Mouse (Mus musculus): Measurements from ENCODE around the gene Bicral.

Gene Bicral

DNA sequence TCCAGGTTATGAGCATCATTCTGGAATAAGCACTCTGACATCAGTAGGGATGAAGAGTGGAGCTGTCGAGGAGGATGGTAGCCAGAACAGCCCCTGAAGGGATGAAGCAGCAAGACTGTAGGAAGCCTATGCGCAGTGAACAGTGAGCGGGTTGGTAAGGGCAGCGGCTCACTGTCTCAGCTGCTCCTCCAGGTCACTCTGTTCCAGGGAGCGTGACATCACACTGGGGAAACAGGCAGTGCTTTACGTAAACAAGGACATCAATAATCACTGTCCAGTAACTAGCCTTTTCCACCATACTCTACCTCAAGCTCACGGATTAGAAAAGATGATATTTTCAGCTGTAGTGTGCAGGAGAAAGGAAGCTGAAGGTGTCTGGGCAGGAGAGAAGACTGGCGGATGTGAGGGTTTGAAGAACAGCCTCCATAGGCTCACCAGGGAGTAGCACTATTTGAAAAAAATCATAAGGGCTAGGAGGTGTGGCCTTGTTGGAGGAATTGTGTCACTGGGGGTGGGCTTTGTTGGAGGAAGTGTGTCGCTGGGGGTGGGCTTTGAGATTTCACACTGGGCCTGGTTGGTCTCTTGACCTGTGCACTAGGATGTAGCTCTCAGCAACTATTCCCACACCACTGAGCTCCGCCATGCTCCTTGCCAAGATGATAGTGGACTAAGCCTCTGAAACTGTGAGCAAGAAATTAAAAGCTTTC is 17.8 kb downstream of the Bicral start:
- DNase-seq: no peak

GRCm38 (mm10) chr17:46838396-46838920 is 19.8 kb downstream of the Bicral start:
- DNase-seq: no peak

- no peak for DNase-seq
Observed at GRCm38 (mm10) chr17:46837897-46838296, 20.4 kb downstream of the Bicral start.

- no peak for DNase-seq
Observed at GRCm38 (mm10) chr17:46835093-46835715, 23.1 kb downstream of the Bicral start.

- no peak for DNase-seq
Observed at GRCm38 (mm10) chr17:46832981-46833305, 25.3 kb downstream of the Bicral start.

DNA sequence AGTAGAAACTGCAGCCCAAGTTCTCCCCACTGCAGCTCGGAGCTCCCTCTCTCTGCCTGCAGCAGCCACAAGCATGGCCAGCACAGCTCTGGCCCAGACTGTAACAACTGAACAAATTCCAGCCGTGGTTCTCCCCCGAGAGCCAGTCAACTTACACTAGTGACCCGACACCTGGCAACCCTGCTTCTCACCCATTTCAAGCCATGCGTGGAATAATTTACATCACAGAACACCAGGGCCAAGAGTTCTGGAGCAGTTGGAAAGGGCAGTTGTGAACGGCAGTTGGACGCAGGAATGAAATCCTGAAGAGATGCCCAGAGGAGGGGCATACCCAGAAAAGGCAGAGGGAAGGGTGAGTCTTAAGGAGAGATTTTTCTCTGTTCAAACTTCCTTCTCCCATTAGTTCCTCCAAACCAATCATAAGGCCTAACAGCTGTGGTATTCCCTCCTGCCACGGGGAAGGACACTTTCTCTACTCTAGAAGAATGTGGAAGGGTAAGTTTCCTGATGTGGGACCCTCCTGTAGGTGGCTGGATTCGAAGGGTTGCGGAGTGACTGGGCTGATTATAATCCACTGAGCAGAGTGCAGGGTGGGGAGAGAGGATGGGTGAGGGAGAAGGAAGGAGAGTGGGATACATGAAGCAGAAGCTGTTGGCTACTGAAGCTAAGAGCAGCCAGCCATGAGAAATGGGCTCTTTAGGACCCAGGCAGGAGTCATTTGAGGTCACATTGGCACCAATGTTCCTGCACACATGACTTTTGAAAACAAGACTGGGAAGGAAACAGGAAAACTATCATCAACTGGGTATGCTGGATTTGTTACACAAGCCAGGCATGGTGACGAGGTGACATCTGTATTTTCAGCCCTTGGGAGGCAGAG is 25.9 kb downstream of the Bicral start:
- no peak for DNase-seq

GRCm38 (mm10) chr17:46829856-46830535 is 28.3 kb downstream of the Bicral start:
- DNase-seq: no peak

DNA sequence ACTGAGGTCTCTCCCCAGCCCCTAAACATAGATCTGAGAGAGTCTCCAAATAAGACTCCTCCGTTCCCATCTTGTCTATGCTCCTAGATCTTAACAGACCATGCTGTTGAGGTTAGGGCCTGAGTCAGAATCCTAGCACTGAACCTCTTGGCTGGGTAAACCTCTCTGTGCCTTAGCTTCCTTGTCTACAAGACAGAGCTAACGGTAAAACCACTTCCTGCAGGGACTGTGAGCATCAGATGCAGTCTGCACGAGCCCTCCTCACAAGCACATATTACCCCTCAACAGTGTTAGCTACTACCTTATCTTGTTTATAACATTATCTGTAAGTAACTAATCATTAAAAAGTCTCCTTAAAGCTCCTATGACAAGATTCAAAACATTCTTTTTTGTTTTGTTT is 29.3 kb downstream of the Bicral start:
- no peak for DNase-seq

- DNase-seq: no peak
Observed at GRCm38 (mm10) chr17:46823091-46823490, 35.2 kb downstream of the Bicral start.

DNA sequence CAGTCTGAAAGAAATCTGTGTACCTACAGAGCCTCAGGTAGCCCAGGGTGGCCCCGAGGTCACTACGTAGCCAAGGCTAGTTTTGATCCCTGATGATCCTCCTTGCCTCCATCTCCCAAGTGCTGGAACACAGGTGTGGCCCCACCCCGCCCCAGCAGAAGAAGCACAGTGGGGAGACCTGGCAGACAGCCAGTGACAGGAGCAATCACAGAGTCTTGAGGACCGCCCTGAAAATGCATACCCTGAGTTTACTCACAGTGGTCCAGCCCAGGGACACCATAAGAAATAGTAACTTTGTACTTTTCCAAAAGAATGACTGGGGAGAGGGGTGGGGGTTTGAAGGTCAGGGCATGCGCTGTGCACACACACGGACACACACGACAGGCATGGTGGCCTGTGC is 37.7 kb downstream of the Bicral start:
- no peak for DNase-seq

- no peak for DNase-seq
Observed at GRCm38 (mm10) chr17:46817734-46818158, 40.5 kb downstream of the Bicral start.

DNA sequence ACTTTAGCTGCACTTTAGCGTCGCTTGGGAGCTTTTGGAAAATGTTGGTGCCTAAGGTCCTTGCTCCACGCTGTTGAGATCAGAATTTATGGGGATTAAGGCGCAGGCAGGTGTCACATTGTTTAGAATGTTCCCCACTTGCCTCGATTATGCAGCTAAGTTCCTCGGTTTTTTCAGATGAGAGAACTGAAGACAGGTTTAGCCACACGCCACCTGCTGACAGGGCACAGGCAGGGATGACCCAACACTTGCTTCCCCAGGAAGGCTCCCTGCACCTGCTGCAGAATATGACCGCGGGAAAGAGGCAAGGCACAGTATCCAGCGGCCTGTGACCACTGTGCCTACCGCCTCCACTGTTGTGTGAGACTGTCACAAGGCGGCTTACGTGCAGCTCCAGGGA is 42.0 kb downstream of the Bicral start:
- no peak for DNase-seq

- DNase-seq: no peak
Observed at GRCm38 (mm10) chr17:46814497-46814896, 43.8 kb downstream of the Bicral start.

- DNase-seq: no peak
Observed at GRCm38 (mm10) chr17:46813637-46814036, 44.6 kb downstream of the Bicral start.

GRCm38 (mm10) chr17:46812442-46812841 is 45.8 kb downstream of the Bicral start:
- DNase-seq: no peak

GRCm38 (mm10) chr17:46810672-46811071 is 47.6 kb downstream of the Bicral start:
- no peak for DNase-seq

GRCm38 (mm10) chr17:46809131-46809830 is 49.0 kb downstream of the Bicral start:
- DNase-seq: no peak

DNA sequence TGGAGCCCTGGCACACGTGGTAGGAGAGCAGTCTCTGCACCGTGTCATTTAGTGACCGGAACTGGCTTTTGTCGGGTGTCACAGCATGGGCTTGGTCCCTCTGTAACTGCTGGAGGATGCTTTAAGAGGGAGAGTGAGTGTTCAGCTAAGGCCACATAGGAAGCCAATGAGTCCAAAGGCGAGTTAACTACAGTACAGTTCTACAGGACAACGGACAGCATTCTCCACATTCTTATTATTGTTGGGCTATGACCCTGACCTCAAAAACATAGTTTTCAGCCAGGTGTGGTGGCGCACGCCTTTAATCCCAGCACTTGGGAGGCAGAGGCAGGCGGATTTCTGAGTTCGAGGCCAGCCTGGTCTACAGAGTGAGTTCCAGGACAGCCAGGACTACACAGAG is 49.9 kb downstream of the Bicral start:
- no peak for DNase-seq

- no peak for DNase-seq
Observed at GRCm38 (mm10) chr17:46801761-46802160, 56.5 kb downstream of the Bicral start.

GRCm38 (mm10) chr17:46799680-46800079 is 58.6 kb downstream of the Bicral start:
- no peak for DNase-seq

DNA sequence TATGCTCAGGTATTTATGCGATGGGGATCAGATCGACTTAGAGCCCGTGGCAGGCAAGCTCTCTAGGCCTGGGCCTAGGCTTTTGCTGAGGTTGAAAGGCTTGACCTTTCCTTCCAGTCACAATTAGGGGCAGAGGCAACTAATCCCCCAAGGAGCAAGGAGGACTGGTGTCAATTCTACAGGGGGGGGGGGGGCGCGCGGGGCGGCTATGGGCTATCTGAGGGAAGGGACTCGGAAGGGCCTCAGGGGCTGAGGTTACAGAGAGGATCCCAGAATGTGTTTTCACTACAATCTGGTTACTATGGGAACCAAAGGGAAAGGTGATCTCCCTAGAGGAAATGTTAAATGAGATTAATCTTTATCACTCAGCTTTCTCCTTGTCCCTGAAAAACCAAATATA is 60.9 kb downstream of the Bicral start:
- DNase-seq: no peak

GRCm38 (mm10) chr17:46796743-46797142 is 61.5 kb downstream of the Bicral start:
- DNase-seq: no peak

All from right cerebral cortex, postnatal 4 days (tissue).